Mouse (Mus musculus): ENCODE data around the gene Galr2.

- TF ChIP-seq CTCF (IDR thresholded peaks at IDR 0.05; ENCODE audit: borderline replicate concordance, insufficient read depth, low read depth, low read length) (no peak), POLR2A (IDR thresholded peaks at IDR 0.05; ENCODE audit: borderline replicate concordance, insufficient read depth, low read length) (no peak)
Measured at GRCm38 (mm10) chr11:116241744-116242235, 38.9 kb upstream of the Galr2 start.
